Mouse (Mus musculus): Measurements from ENCODE around the gene Trove2. TPM values are rescaled to one million over a fixed set of nuclear protein-coding genes. Genes with fewer than 3 reads are reported as not detected.

The Trove2 gene
- polyA plus RNA-seq, 2 experiments: 0.71 to 1.3 TPM

- H3K27ac ChIP-seq: no peak overlapping the region
Observed at GRCm38 (mm10) chr1:143773082-143773481, 3.8 kb downstream of the Trove2 start.

GRCm38 (mm10) chr1:143770444-143771109 is 6.3 kb downstream of the Trove2 start:
- 83% methylated on average over 20 of the region's 20 CpGs for WGBS (ENCODE audit: insufficient replicate concordance)
- Histone ChIP-seq H3K4me3 (ENCODE audit: insufficient read depth in 1 of 2, low read depth in 2 of 2, low read length in 2 of 2) (no peak overlapping the region), H3K9ac (replicated peaks) (no peak overlapping the region), H3K4me2 (ENCODE audit: low read depth) (no peak overlapping the region), H3K27me3 (ENCODE audit: control insufficient read depth, insufficient read depth, low read length) (peaks cover under 1% of the 10 kb centered on the region), H3K36me3 (replicated peaks; ENCODE audit: control insufficient read depth, insufficient read depth, low read depth) (no peaks in the 10 kb centered on the region), H3K4me1 (replicated peaks; ENCODE audit: control insufficient read depth in 2 of 2, insufficient read depth in 2 of 2, low read length in 1 of 2) (peaks cover 0 to 3% of the 10 kb centered on the region in 2 experiments; a peak in 2 of 4 replicates), H3K9me3 (ENCODE audit: control insufficient read depth, low read length) (no peaks in the 10 kb centered on the region), H3K27ac (no peak overlapping the region)
- no peak for DNase-seq (ENCODE audit: low read depth in 3 of 3, low spot score in 3 of 3)
- no peak for TF ChIP-seq CTCF (IDR thresholded peaks at IDR 0.05; ENCODE audit: low read depth)
- TF ChIP-seq EP300 (IDR thresholded peaks at IDR 0.05; ENCODE audit: low read depth): no peak
- ATAC-seq (ENCODE audit: insufficient read depth): no peak

More at GRCm38 (mm10) chr1:143773082-143773481, 3.8 kb downstream of the Trove2 start:
- no peak for ATAC-seq (ENCODE audit: insufficient read depth)
- peaks cover 3% of the 10 kb centered on the region for H3K27me3 ChIP-seq (ENCODE audit: control insufficient read depth, insufficient read depth, low read length)
- H3K9me3 ChIP-seq (ENCODE audit: control insufficient read depth, low read length): no peaks in the 10 kb centered on the region
- 58% methylated on average over 7 of the region's 7 CpGs for whole genome bisulfite sequencing (ENCODE audit: insufficient replicate concordance)
- no peaks in the 10 kb centered on the region for H3K36me3 ChIP-seq (replicated peaks; ENCODE audit: control insufficient read depth, insufficient read depth, low read depth)
- TF ChIP-seq CTCF (IDR thresholded peaks at IDR 0.05; ENCODE audit: low read depth) (no peak), EP300 (IDR thresholded peaks at IDR 0.05; ENCODE audit: low read depth) (no peak)
- H3K4me1 ChIP-seq (replicated peaks; ENCODE audit: control insufficient read depth in 2 of 2, insufficient read depth in 2 of 2, low read length in 1 of 2): peaks cover 0 to 3% of the 10 kb centered on the region in 2 experiments; a peak in 2 of 4 replicates
- no peak overlapping the region for H3K4me2 ChIP-seq (ENCODE audit: low read depth)
- no peak overlapping the region for H3K9ac ChIP-seq (replicated peaks)
- no peak overlapping the region for H3K4me3 ChIP-seq (ENCODE audit: insufficient read depth in 1 of 2, low read depth in 2 of 2, low read length in 2 of 2)
- no peak for DNase-seq (ENCODE audit: low read depth in 3 of 3, low spot score in 3 of 3)

- Histone ChIP-seq H3K9ac (replicated peaks) (no peak overlapping the region), H3K9me3 (ENCODE audit: control insufficient read depth, low read length) (no peaks in the 10 kb centered on the region), H3K4me2 (ENCODE audit: low read depth) (no peak overlapping the region), H3K4me3 (ENCODE audit: insufficient read depth in 1 of 2, low read depth in 2 of 2, low read length in 2 of 2) (no peak overlapping the region), H3K27ac (no peak overlapping the region), H3K36me3 (replicated peaks; ENCODE audit: control insufficient read depth, insufficient read depth, low read depth) (no peaks in the 10 kb centered on the region), H3K4me1 (replicated peaks; ENCODE audit: control insufficient read depth in 2 of 2, insufficient read depth in 2 of 2, low read length in 1 of 2) (no peaks in the 10 kb centered on the region), H3K27me3 (ENCODE audit: control insufficient read depth, insufficient read depth, low read length) (no peaks in the 10 kb centered on the region)
- ATAC-seq (ENCODE audit: insufficient read depth): no peak
- no peak for DNase-seq (ENCODE audit: low read depth in 3 of 3, low spot score in 3 of 3)
- WGBS (ENCODE audit: insufficient replicate concordance): 66% methylated on average over 6 of the region's 6 CpGs
- no peak for TF ChIP-seq EP300 (IDR thresholded peaks at IDR 0.05; ENCODE audit: low read depth)
- TF ChIP-seq CTCF (IDR thresholded peaks at IDR 0.05; ENCODE audit: low read depth): no peak
Observed at GRCm38 (mm10) chr1:143766238-143766637, 10.6 kb downstream of the Trove2 start.

- ATAC-seq (ENCODE audit: insufficient read depth) (no peak), DNase-seq (ENCODE audit: low read depth in 3 of 3, low spot score in 3 of 3) (no peak)
- Histone ChIP-seq H3K9ac (replicated peaks) (no peak overlapping the region), H3K27ac (no peak overlapping the region), H3K4me3 (ENCODE audit: insufficient read depth in 1 of 2, low read depth in 2 of 2, low read length in 2 of 2) (no peak overlapping the region), H3K4me2 (ENCODE audit: low read depth) (no peak overlapping the region), H3K4me1 (replicated peaks; ENCODE audit: control insufficient read depth in 2 of 2, insufficient read depth in 2 of 2, low read length in 1 of 2) (no peaks in the 10 kb centered on the region), H3K36me3 (replicated peaks; ENCODE audit: control insufficient read depth, insufficient read depth, low read depth) (no peaks in the 10 kb centered on the region), H3K27me3 (ENCODE audit: control insufficient read depth, insufficient read depth, low read length) (no peaks in the 10 kb centered on the region), H3K9me3 (ENCODE audit: control insufficient read depth, low read length) (no peaks in the 10 kb centered on the region)
- 71% methylated on average over 4 of the region's 4 CpGs for WGBS (ENCODE audit: insufficient replicate concordance)
- TF ChIP-seq CTCF (IDR thresholded peaks at IDR 0.05; ENCODE audit: low read depth): no peak
- no peak for TF ChIP-seq EP300 (IDR thresholded peaks at IDR 0.05; ENCODE audit: low read depth)
Observed at GRCm38 (mm10) chr1:143765801-143766200, 11.1 kb downstream of the Trove2 start.

- H3K4me3 ChIP-seq (ENCODE audit: insufficient read depth in 1 of 2, low read depth in 2 of 2, low read length in 2 of 2): no peak overlapping the region
- H3K4me1 ChIP-seq (replicated peaks; ENCODE audit: control insufficient read depth in 2 of 2, insufficient read depth in 2 of 2, low read length in 1 of 2): no peaks in the 10 kb centered on the region
- no peak overlapping the region for H3K9ac ChIP-seq (replicated peaks)
- no peak for TF ChIP-seq CTCF (IDR thresholded peaks at IDR 0.05; ENCODE audit: low read depth)
- no peak for TF ChIP-seq EP300 (IDR thresholded peaks at IDR 0.05; ENCODE audit: low read depth)
- no peaks in the 10 kb centered on the region for H3K27me3 ChIP-seq (ENCODE audit: control insufficient read depth, insufficient read depth, low read length)
- no peak overlapping the region for H3K27ac ChIP-seq
- H3K4me2 ChIP-seq (ENCODE audit: low read depth): no peak overlapping the region
- ATAC-seq (ENCODE audit: insufficient read depth) (no peak), DNase-seq (ENCODE audit: low read depth in 3 of 3, low spot score in 3 of 3) (no peak)
- no peaks in the 10 kb centered on the region for H3K9me3 ChIP-seq (ENCODE audit: control insufficient read depth, low read length)
- 55% methylated on average over 1 of the region's 1 CpGs for WGBS (ENCODE audit: insufficient replicate concordance)
- no peaks in the 10 kb centered on the region for H3K36me3 ChIP-seq (replicated peaks; ENCODE audit: control insufficient read depth, insufficient read depth, low read depth)
Observed at GRCm38 (mm10) chr1:143764443-143764842, 12.4 kb downstream of the Trove2 start.
